Comparison of ENCODE assay signal across 20 mouse cellular contexts in genomic region chr11:61004046-61004445, GRCm38 (mm10). TPM values are rescaled to one million over a fixed set of nuclear protein-coding genes. Genes with fewer than 3 reads are reported as not detected.
A peak's percentile ranks its signal among the peaks of the same experiment; 100 is the strongest.
DNase-seq lines count a peak whose midpoint lies in the region; ATAC-seq lines count a peak whose summit lies in the region.
"Had no signal": no experiment of that assay in that cellular context is flagged by ENCODE, and none has a peak within 500 bp of the region (broad histone marks: within the 10 kb centered on the region; RNA-seq: fewer than 3 reads in every experiment).

No protein-coding gene starts in this region.

- H3K4me3 ChIP-seq in neural tube, embryonic 13.5 days: no peak overlapping the region
- H3K4me3 ChIP-seq in neural tube, embryonic 15.5 days (replicated peaks): no peak overlapping the region
- no peak overlapping the region for H3K4me3 ChIP-seq in embryonic facial prominence, embryonic 12.5 days
- H3K4me3 ChIP-seq: forebrain, embryonic 15.5 days; heart, embryonic 12.5 days; layer of hippocampus, adult 2 months had no signal

- H3K4me1 ChIP-seq in neural tube, embryonic 13.5 days (replicated peaks): peaks cover 31% of the 10 kb centered on the region
- peaks cover 8% of the 10 kb centered on the region for H3K4me1 ChIP-seq in neural tube, embryonic 15.5 days
- H3K4me1 ChIP-seq in embryonic facial prominence, embryonic 12.5 days: peaks cover 3% of the 10 kb centered on the region; the same call in 1 of the 2 replicates

- WGBS in neural tube, embryonic 13.5 days: 42% methylated on average over 4 of the region's 4 CpGs
- 35% methylated on average over 4 of the region's 4 CpGs for WGBS in neural tube, embryonic 15.5 days
- WGBS in embryonic facial prominence, embryonic 12.5 days: 48% methylated on average over 4 of the region's 4 CpGs

- H3K27ac ChIP-seq in neural tube, embryonic 13.5 days (replicated peaks): peak overlapping the region; percentile 38
- no peak overlapping the region for H3K27ac ChIP-seq in neural tube, embryonic 15.5 days (replicated peaks)
- no peak overlapping the region for H3K27ac ChIP-seq in embryonic facial prominence, embryonic 12.5 days
- H3K27ac ChIP-seq: forebrain, embryonic 15.5 days; kidney, postnatal 0 days; layer of hippocampus, adult 2 months had no signal

- no peak overlapping the region for H3K4me2 ChIP-seq in neural tube, embryonic 13.5 days
- H3K4me2 ChIP-seq in neural tube, embryonic 15.5 days: no peak overlapping the region
- H3K4me2 ChIP-seq in embryonic facial prominence, embryonic 12.5 days (replicated peaks): no peak overlapping the region
- H3K4me2 ChIP-seq: forebrain, embryonic 15.5 days; heart, embryonic 12.5 days had no signal

- ATAC-seq in neural tube, embryonic 13.5 days (ENCODE audit: low read depth): no peak
- no peak for ATAC-seq in neural tube, embryonic 15.5 days (ENCODE audit: low FRiP score)
- 0 out of 2 replicates have a peak, but pooled peaks have one; percentile 28 for ATAC-seq in embryonic facial prominence, embryonic 12.5 days (ENCODE audit: insufficient number of reproducible peaks, insufficient read depth, low FRiP score, low TSS enrichment)
- ATAC-seq: CD4-positive, CD25-positive, alpha-beta regulatory T cell, adult 4 months; forebrain, embryonic 15.5 days had no signal

- no peaks in the 10 kb centered on the region for H3K9me3 ChIP-seq in neural tube, embryonic 13.5 days
- no peaks in the 10 kb centered on the region for H3K9me3 ChIP-seq in neural tube, embryonic 15.5 days (replicated peaks)
- H3K9me3 ChIP-seq in embryonic facial prominence, embryonic 12.5 days: no peaks in the 10 kb centered on the region
- H3K9me3 ChIP-seq: forebrain, embryonic 15.5 days; heart, embryonic 12.5 days; megakaryocyte, embryonic 14.5 days had no signal

- H3K36me3 ChIP-seq in neural tube, embryonic 13.5 days: no peaks in the 10 kb centered on the region
- H3K36me3 ChIP-seq in neural tube, embryonic 15.5 days: no peaks in the 10 kb centered on the region
- no peaks in the 10 kb centered on the region for H3K36me3 ChIP-seq in embryonic facial prominence, embryonic 12.5 days
- H3K36me3 ChIP-seq: forebrain, embryonic 15.5 days; heart, embryonic 12.5 days had no signal

- DNase-seq in adrenal gland, postnatal 14 days: peak; percentile 19
- no peak for DNase-seq in adrenal gland, postnatal 25 days
- no peak for DNase-seq in urinary bladder, postnatal 36 days (ENCODE audit: low spot score in 2 of 2)
- DNase-seq in lung, adult 18-20 months: no peak
- no peak for DNase-seq in c-Kit-positive CD71-positive TER-119-positive erythroid progenitor cells, embryonic 14.5 days (ENCODE audit: low spot score)
- DNase-seq: adrenal gland, postnatal 10 days; cerebellum, adult 2 months; lung, postnatal 14 days; right cerebral cortex, postnatal 4 days; thymus, adult 2 months had no signal

- no peak overlapping the region for H3K9ac ChIP-seq in neural tube, embryonic 13.5 days
- H3K9ac ChIP-seq in neural tube, embryonic 15.5 days (replicated peaks): no peak overlapping the region
- H3K9ac ChIP-seq in embryonic facial prominence, embryonic 12.5 days: no peak overlapping the region
- H3K9ac ChIP-seq: forebrain, embryonic 15.5 days; heart, embryonic 12.5 days had no signal

- no peaks in the 10 kb centered on the region for H3K27me3 ChIP-seq in neural tube, embryonic 13.5 days
- H3K27me3 ChIP-seq in neural tube, embryonic 15.5 days (replicated peaks): no peaks in the 10 kb centered on the region
- H3K27me3 ChIP-seq in embryonic facial prominence, embryonic 12.5 days: 0 out of 2 replicates have a peak, but pooled peaks cover 3% of the 10 kb centered on the region
- H3K27me3 ChIP-seq: forebrain, embryonic 15.5 days had no signal

RNA-seq across cellular contexts. Expression of gene Kcnj12, which starts 18.3 kb away (rescaled TPM):
- 1.5 and 1.6 TPM in 2 replicates for total RNA-seq in adrenal gland, postnatal 14 days (2021)
- 2.2 TPM in 2 replicates for total RNA-seq in adrenal gland, postnatal 25 days (2021)
- 7.8 and 8.1 TPM in 2 replicates for polyA plus RNA-seq in neural tube, embryonic 13.5 days (2015; fragmentation: Nextera tagmentation; extraction: Ambion mirVana)
- 3.2 and 3.8 TPM in 2 replicates for polyA plus RNA-seq in neural tube, embryonic 15.5 days (2015; fragmentation: Nextera tagmentation; extraction: Ambion mirVana)
- polyA plus RNA-seq in embryonic facial prominence, embryonic 12.5 days (2016; fragmentation: Nextera tagmentation; extraction: Ambion mirVana): 3.9 and 5.0 TPM in 2 replicates
- total RNA-seq: monocyte, adult 5-6 weeks had no signal
- polyA plus RNA-seq: CD4-positive, CD25-positive, alpha-beta regulatory T cell, adult 4 months had no signal
